Mouse (Mus musculus): ENCODE measurements around the gene Ddit4l. TPM values are rescaled to one million over a fixed set of nuclear protein-coding genes. Genes with fewer than 3 reads are reported as not detected.

Gene Ddit4l
- total and polyA plus RNA-seq, 2 experiments from 2014 or later: 1.8 to 10.3 TPM

DNA sequence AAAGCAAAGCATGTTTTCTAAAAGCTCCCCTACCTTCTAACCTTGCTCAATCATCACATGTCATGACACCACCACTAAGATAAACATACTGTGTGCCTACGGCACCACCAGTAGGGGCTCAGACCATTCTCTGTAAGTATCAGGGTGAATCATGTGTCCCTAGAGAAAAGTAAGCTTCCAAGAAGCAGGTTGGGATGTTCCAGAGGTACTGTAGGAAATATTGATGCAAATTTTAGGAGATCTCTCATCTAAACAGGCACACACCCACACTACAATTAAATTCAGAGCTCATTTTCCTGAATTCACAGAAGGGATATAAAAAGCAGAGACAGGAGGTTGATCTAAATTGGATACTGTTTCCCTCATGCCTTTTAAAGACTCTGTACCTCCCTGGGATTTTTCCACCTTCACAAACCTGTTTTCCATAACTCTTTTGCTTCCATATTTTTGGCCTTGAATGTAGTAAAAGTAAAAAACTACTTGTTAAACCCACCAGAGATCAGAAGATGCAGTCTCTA lies 12.4 kb upstream of the Ddit4l start:
- WGBS: 37% methylated on average over 1 of the region's 1 CpGs
- Histone ChIP-seq H3K4me2 (ENCODE audit: low read depth, low read length) (no peak overlapping the region), H3K27ac (ENCODE audit: low read depth) (no peak overlapping the region), H3K27me3 (ENCODE audit: control insufficient read depth, insufficient read depth, low read length) (no peaks in the 10 kb centered on the region), H3K4me3 (ENCODE audit: low read depth, low read length) (no peak overlapping the region), H3K9me3 (replicated peaks; ENCODE audit: control insufficient read depth, low read length) (no peaks in the 10 kb centered on the region), H3K9ac (replicated peaks; ENCODE audit: low read depth, low read length) (no peak overlapping the region), H3K4me1 (ENCODE audit: control insufficient read depth, insufficient read depth) (no peaks in the 10 kb centered on the region), H3K36me3 (replicated peaks; ENCODE audit: control insufficient read depth, insufficient read depth, low read length) (no peaks in the 10 kb centered on the region)
- TF ChIP-seq EP300 (IDR thresholded peaks at IDR 0.05; ENCODE audit: low read depth): no peak
- no peak for TF ChIP-seq CTCF (IDR thresholded peaks at IDR 0.05; ENCODE audit: low read depth)
- no peak for DNase-seq (ENCODE audit: low spot score)
- no peak for ATAC-seq (ENCODE audit: insufficient read depth, low read depth)

DNA sequence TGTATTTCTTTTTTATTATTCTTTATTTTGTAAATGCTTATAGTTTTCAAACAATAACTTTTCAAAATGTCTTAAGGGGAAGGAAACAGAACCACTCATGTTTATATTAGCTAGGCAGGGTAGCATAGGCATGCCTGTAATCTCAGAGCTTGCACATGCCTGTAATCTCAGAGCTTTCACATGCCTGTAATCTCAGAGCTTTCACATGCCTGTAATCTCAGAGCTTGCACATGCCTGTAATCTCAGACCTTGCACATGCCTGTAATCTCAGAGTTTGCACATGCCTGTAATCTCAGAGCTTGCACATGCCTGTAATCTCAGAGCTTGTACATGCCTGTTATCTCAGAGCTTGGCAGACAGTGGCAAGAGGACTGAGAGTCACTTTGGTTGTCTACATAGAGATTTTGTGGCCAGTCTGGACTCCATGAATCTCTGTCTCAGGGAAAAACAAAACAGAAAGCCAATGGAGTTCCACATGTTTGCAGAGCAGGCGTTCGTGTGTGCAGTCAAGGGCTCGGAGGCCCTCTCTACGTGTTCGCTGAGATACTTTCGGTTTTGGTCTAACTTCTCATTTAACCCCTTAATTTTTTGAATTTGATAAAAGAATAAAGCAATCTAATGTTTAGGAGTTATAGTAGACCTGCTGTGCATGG lies 10.8 kb upstream of the Ddit4l start:
- H3K27me3 ChIP-seq (ENCODE audit: control insufficient read depth, insufficient read depth, low read length): no peaks in the 10 kb centered on the region
- H3K4me1 ChIP-seq (ENCODE audit: control insufficient read depth, insufficient read depth): no peaks in the 10 kb centered on the region
- H3K36me3 ChIP-seq (replicated peaks; ENCODE audit: control insufficient read depth, insufficient read depth, low read length): no peaks in the 10 kb centered on the region
- H3K27ac ChIP-seq (ENCODE audit: low read depth): no peak overlapping the region
- H3K4me2 ChIP-seq (ENCODE audit: low read depth, low read length): no peak overlapping the region
- DNase-seq (ENCODE audit: low spot score) (no peak), ATAC-seq (ENCODE audit: insufficient read depth, low read depth) (no peak)
- H3K4me3 ChIP-seq (ENCODE audit: low read depth, low read length): no peak overlapping the region
- TF ChIP-seq CTCF (IDR thresholded peaks at IDR 0.05; ENCODE audit: low read depth): no peak
- TF ChIP-seq EP300 (IDR thresholded peaks at IDR 0.05; ENCODE audit: low read depth): no peak
- H3K9ac ChIP-seq (replicated peaks; ENCODE audit: low read depth, low read length): no peak overlapping the region
- no peaks in the 10 kb centered on the region for H3K9me3 ChIP-seq (replicated peaks; ENCODE audit: control insufficient read depth, low read length)
- 81% methylated on average over 6 of the region's 6 CpGs for WGBS

DNA sequence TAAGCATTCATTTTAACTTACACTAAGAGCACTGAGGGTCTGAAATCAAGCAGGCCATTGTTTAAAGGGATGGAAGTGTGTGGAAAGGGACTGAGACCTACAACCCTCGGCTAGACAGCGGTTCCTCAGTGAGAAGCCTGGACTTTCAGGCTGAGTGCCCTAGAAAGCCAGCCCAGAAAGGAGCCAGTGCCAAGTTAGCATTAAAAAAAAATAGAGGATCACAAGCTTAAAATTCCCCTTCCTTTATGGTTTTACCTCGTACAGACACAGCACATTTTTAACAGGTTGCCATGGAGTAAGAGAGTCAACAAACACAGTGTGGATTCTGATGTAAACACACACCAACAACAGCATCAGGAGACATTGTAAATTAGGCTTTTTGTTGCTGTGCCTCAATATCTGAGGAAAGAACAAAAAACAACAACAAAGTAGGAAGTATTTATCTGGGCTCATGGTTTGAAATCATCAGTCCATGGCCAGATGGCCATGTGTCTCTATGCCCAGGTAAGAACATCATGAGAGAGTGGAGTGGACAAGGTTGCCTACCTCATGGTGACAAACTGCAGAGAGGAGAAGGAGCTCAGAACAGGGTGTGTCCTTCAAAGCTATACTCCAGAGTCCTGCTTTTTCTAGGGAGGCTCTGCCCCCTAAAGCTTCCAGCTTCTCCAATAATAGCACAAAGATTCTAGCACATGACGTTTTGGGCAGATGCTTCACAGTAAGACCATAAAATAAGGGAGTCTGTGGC lies 10.1 kb upstream of the Ddit4l start:
- DNase-seq (ENCODE audit: low spot score) (no peak), ATAC-seq (ENCODE audit: insufficient read depth, low read depth) (no peak)
- no peak overlapping the region for H3K27ac ChIP-seq (ENCODE audit: low read depth)
- H3K27me3 ChIP-seq (ENCODE audit: control insufficient read depth, insufficient read depth, low read length): no peaks in the 10 kb centered on the region
- no peaks in the 10 kb centered on the region for H3K4me1 ChIP-seq (ENCODE audit: control insufficient read depth, insufficient read depth)
- TF ChIP-seq CTCF (IDR thresholded peaks at IDR 0.05; ENCODE audit: low read depth): no peak
- no peak for TF ChIP-seq EP300 (IDR thresholded peaks at IDR 0.05; ENCODE audit: low read depth)
- H3K4me2 ChIP-seq (ENCODE audit: low read depth, low read length): no peak overlapping the region
- no peak overlapping the region for H3K4me3 ChIP-seq (ENCODE audit: low read depth, low read length)
- H3K9me3 ChIP-seq (replicated peaks; ENCODE audit: control insufficient read depth, low read length): no peaks in the 10 kb centered on the region
- WGBS: 58% methylated on average over 4 of the region's 4 CpGs
- no peaks in the 10 kb centered on the region for H3K36me3 ChIP-seq (replicated peaks; ENCODE audit: control insufficient read depth, insufficient read depth, low read length)
- H3K9ac ChIP-seq (replicated peaks; ENCODE audit: low read depth, low read length): no peak overlapping the region

DNA sequence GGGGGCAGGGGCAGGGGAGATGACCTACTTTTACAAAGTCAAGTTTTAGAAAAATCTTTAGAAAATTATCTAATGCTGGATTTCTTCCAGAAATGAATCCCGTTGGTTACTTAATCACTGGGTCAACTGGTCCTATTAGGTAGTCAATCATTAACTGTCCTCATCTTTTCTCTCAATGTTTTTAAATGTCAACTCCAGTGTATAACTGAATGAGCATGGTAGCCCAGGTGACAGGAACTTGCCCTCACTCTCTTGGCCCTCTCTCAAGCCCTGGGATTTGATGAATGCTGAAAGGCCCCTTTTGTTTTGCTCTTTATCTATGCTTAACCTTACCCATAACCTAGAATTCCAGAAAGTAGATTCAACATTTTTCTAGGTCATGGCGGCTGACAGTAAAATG lies 9.4 kb upstream of the Ddit4l start:
- 82% methylated on average over 2 of the region's 2 CpGs for WGBS
- Histone ChIP-seq H3K4me2 (ENCODE audit: low read depth, low read length) (no peak overlapping the region), H3K9me3 (replicated peaks; ENCODE audit: control insufficient read depth, low read length) (no peaks in the 10 kb centered on the region), H3K4me3 (ENCODE audit: low read depth, low read length) (no peak overlapping the region), H3K4me1 (ENCODE audit: control insufficient read depth, insufficient read depth) (no peaks in the 10 kb centered on the region), H3K27ac (ENCODE audit: low read depth) (no peak overlapping the region), H3K36me3 (replicated peaks; ENCODE audit: control insufficient read depth, insufficient read depth, low read length) (no peaks in the 10 kb centered on the region), H3K9ac (replicated peaks; ENCODE audit: low read depth, low read length) (no peak overlapping the region), H3K27me3 (ENCODE audit: control insufficient read depth, insufficient read depth, low read length) (no peaks in the 10 kb centered on the region)
- DNase-seq (ENCODE audit: low spot score) (no peak), ATAC-seq (ENCODE audit: insufficient read depth, low read depth) (no peak)
- no peak for TF ChIP-seq EP300 (IDR thresholded peaks at IDR 0.05; ENCODE audit: low read depth)
- TF ChIP-seq CTCF (IDR thresholded peaks at IDR 0.05; ENCODE audit: low read depth): no peak

DNA sequence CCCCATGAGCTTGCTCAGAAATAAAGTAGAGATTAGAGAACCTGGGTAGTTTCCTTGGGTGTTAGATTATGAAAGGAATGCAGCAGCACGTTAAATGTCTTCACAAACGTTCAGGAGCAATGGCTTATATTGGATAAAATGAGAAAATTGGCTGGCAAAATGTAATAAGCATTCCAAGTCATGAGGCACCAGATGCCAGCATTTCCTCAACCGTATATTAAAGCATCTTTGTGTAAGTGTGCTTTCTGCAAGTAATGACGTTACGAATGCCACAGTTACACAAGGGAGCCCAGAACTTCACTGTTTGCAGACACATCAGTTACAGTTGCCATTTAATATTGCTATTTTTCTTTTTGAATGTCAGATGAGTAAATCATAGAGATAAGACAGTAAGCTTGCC lies 872 bp upstream of the Ddit4l start:
- no peak overlapping the region for H3K27ac ChIP-seq (ENCODE audit: low read depth)
- H3K4me3 ChIP-seq (ENCODE audit: low read depth, low read length): no peak overlapping the region
- H3K9me3 ChIP-seq (replicated peaks; ENCODE audit: control insufficient read depth, low read length): no peaks in the 10 kb centered on the region
- no peak overlapping the region for H3K4me2 ChIP-seq (ENCODE audit: low read depth, low read length)
- DNase-seq (ENCODE audit: low spot score) (no peak), ATAC-seq (ENCODE audit: insufficient read depth, low read depth) (no peak)
- no peak overlapping the region for H3K9ac ChIP-seq (replicated peaks; ENCODE audit: low read depth, low read length)
- no peaks in the 10 kb centered on the region for H3K27me3 ChIP-seq (ENCODE audit: control insufficient read depth, insufficient read depth, low read length)
- H3K4me1 ChIP-seq (ENCODE audit: control insufficient read depth, insufficient read depth): peaks cover 11% of the 10 kb centered on the region; the same call in 1 of the 2 replicates
- no peaks in the 10 kb centered on the region for H3K36me3 ChIP-seq (replicated peaks; ENCODE audit: control insufficient read depth, insufficient read depth, low read length)
- TF ChIP-seq CTCF (IDR thresholded peaks at IDR 0.05; ENCODE audit: low read depth) (no peak), EP300 (IDR thresholded peaks at IDR 0.05; ENCODE audit: low read depth) (no peak)
- 76% methylated on average over 5 of the region's 5 CpGs for WGBS

All from heart, postnatal 0 days (tissue).